Mouse (Mus musculus) thymus, postnatal 14 days (tissue): ENCODE measurements around the gene Ppp1r12a.

Experiments
- DNase-seq: peaks from one replicate; pipeline ENCODE4 v3.0.0; 2021

Ppp1r12a gene

GRCm38 (mm10) chr10:108161261-108162256 is at the start of gene Ppp1r12a:
TSS of gene Ppp1r12a (plus strand) at chr10:108162193.
- DNase-seq: peak; percentile 94

DNA sequence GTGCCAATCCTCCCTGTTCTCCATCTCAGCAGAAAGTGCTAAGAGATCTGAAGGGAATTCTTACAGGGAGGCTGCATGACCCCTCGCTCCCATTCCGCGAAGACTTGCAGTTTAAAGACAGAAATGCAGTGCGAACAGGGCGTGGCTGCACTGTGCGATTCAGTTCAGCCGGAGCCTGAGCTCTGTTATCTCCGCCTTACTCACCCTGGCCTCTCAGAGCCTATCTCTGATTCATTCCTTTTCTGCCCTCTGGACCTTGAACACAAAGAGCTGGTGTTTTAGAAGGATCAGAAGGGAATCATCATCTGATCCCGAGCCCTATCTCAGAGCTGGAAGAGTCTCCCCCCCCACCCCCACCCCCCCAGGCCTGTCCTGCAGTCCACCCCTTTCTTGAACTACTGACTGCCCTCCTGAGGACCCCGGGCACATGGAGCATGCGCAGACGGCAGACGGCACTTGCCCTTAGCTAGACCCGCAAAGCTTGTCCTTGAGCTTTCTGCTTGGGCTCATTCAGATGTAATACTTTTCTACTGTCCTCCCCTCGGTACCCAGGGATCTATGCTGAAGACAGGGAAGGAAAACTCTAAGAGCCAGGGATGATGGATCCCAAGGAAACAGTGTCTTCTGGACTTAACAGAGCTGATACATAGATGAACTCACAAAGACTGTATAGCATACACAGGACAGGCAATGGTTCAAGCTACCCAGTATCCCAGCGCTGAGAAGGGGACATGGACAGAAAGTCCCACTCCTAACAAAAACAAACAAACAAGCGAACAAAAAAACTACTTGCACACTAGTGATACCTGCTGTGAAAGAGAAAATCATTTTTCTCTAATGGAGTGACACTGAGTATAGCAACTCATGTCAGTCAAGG is 48.4 kb upstream of the Ppp1r12a start:
- no peak for DNase-seq

- peak; percentile 11 for DNase-seq
Observed at GRCm38 (mm10) chr10:108118200-108119163, 43.5 kb upstream of the Ppp1r12a start.

DNA sequence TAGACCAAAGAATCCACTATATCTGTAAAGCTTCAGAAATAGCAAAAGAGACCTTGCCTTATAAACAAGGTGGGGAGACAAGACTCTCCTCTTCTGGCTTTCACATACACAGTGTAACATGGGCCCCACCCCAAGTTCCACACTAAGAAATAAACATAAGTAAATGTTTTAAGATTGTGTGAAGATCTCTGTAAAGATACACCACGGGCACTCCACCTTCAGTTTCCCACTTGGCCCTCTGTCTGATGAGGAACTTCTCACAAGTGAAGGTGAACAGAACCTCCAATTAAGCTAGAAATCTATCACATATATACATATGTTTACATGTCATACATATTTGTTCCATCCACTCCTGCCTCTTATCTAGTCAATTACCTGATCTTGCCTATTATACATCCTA is 42.6 kb upstream of the Ppp1r12a start:
- no peak for DNase-seq

DNA sequence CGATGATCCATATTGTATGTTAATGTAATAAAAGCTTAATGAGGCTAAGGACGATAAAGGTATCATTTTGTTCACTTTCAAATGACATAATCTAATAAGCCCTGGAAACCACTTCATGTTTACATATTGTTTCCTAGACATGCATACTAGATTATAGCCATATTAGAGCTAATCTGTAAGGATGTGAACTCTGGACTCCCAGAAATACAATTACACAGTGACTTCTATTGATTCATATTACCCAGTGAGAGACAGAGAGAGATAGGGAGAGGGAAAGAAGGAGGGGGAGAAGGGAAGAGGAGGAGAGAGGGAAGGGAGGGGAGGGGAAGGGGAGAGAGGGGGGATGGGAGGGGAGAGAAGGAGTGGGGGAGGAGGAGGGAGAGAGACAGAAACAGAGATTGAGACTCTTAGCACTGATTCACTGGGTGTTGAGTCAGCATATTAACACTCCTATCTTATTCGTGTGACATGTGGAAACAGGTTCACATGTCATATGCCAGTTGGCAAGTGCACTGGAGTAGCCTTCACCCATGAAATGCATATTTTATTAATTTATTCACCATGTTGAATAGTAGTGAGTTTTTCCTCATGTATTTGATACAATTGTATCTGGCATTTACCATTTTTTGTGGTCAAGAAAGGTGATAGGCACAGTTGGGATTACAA is 36.9 kb upstream of the Ppp1r12a start:
- no peak for DNase-seq

GRCm38 (mm10) chr10:108129167-108129566 is 32.8 kb upstream of the Ppp1r12a start:
- no peak for DNase-seq

- DNase-seq: no peak
Observed at GRCm38 (mm10) chr10:108131858-108132257, 30.1 kb upstream of the Ppp1r12a start.

- no peak for DNase-seq
Observed at GRCm38 (mm10) chr10:108133253-108133652, 28.7 kb upstream of the Ppp1r12a start.

- no peak for DNase-seq
Observed at GRCm38 (mm10) chr10:108133745-108134144, 28.2 kb upstream of the Ppp1r12a start.

GRCm38 (mm10) chr10:108138347-108138746 is 23.6 kb upstream of the Ppp1r12a start:
- no peak for DNase-seq

DNA sequence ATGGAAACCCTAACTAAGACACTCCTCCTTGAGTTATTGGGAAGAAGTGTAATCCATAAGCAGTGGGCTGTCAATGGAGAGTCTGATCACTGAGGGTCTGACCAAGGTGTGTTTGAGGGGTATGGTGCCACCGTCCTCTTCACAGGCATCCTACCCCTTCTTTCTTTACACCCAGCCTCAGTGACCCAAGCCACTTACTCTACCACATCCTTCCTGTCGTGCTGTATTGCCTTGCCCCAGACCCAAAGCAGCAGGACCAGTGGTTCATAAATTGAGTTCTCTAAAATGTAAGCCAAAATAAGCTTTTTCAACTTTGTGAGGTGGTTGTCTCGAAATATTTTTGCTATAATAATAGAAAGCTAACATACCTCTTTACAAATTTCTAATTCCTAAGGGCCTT is 22.2 kb upstream of the Ppp1r12a start:
- no peak for DNase-seq

DNA sequence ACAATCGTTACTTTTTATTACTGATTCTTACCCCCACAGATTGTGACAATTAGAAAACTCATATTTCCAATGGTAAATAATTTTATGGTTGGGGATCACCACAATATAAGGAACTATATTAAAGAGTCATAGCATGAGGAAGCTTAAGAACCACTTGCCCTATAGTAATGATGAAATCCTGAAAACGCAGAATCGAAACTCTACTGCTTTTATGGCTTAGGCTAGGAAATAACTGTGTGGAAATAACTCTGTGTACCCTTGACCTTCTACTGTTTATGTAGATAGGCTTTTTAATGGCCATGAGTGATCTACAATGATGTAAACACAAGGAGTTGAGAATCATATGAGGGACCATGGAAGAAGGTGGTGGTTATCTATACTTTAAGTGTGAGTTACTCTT is 21.3 kb upstream of the Ppp1r12a start:
- DNase-seq: no peak

GRCm38 (mm10) chr10:108143991-108144525 is 17.9 kb upstream of the Ppp1r12a start:
- DNase-seq: no peak

DNA sequence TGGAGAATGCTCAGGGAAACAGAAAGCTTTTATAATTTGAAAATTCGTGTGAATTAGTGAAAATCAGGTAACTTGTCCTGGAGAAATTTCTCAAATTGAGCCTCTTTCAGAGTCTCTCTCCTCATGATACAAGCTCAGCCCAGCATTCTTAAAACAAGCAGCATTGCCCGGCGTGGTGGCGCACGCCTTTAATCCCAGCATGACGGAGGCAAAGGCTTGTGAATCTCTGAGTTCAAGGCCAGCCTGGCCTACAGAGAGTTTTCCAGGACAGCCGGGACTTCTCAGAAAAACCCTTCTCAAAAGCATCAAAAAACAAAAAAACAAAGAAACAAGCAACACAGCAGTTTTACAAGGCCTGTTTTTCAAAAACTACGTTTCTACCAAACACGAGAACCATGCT is 16.3 kb upstream of the Ppp1r12a start:
- no peak for DNase-seq

DNA sequence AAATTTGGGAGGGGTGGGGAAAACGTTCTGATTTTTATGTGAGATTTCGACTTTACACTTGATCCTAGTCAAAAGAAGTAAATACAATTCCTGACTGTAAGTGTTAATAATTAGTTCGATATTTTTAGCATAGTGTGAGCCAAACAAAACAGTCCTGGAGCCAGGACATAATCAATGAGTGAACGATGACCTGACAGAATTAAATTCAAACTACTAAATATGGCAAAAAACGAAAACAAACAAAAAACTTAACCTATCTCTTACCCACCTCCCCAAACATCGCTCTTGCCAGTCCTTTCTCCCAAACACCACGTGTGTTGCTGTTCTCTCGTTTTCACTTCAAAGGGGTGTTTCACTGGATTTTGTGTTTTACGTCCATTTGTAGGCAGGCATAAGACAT is 15.0 kb upstream of the Ppp1r12a start:
- no peak for DNase-seq

- no peak for DNase-seq
Observed at GRCm38 (mm10) chr10:108153301-108153700, 8.7 kb upstream of the Ppp1r12a start.

- no peak for DNase-seq
Observed at GRCm38 (mm10) chr10:108155042-108155686, 6.8 kb upstream of the Ppp1r12a start.

DNA sequence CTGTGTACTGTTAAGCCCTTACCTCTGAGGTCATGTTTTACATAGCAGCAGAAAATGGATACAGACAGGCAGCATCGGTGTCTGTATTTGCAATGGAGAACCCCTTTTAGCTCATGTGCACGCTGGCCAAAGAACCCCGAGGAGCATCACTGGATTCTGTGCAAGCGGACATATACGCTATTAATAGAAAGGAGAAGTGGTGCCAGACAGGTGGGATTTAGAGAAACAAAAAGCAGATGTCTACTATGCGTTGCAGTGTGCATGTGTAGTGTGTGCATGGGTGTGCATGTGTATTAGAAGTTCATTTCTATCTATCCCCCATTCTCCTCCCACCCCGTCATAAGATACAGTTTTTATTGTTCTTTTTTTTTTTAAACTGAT is 6.3 kb upstream of the Ppp1r12a start:
- DNase-seq: no peak

DNA sequence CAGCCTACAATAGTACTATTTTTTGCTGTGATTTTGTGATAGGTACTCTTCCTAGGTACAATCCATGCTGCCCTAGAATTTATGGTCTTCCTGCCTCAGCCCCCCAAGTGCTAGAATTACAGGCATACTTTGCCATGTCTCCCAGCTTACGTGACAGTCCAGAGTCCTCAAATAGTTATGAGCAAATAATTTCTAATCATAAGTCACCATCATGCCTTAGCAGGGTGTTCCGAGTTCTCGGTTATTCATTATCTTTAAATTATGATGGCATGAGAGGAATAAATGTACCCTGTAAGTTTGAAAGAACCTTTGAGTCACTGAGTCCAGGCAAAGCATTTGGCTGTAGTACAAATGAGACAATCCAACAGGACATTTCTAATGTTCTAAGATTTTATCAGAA is 5.9 kb upstream of the Ppp1r12a start:
- DNase-seq: no peak

- DNase-seq: no peak
Observed at GRCm38 (mm10) chr10:108159002-108159401, 3.0 kb upstream of the Ppp1r12a start.
